Mouse (Mus musculus) heart, embryonic 13.5 days (tissue): ENCODE results near the gene Cand2. TPM values are rescaled to one million over a fixed set of nuclear protein-coding genes. Genes with fewer than 3 reads are reported as not detected.

Experiments
- ATAC-seq: fragments of 200-750 bp; cut with Nextera tagmentation; 2 replicates; pipeline ENCODE4 v1.8.0; 2017; ENCODE audit warnings: moderate TSS enrichment; ENCODE audit not compliant: insufficient number of reproducible peaks, low FRiP score, low TSS enrichment; ENCODE audit errors: extremely low read depth
- H3K27ac ChIP-seq: fragments of 300-500 bp; sonication (generic); replicated peaks from 2 replicates; pipeline ENCODE4 v1.5.1; 2015; ENCODE audit warnings: moderate library complexity, mild to moderate bottlenecking, inconsistent platforms
- H3K27me3 ChIP-seq: fragments of 300-500 bp; sonication (generic); replicated peaks from 2 replicates; pipeline ENCODE4 v1.6.1; 2015; ENCODE audit warnings: mild to moderate bottlenecking, inconsistent platforms
- H3K36me3 ChIP-seq: fragments of 300-500 bp; sonication (generic); 2 replicates; pipeline ENCODE4 v1.6.1; 2015; ENCODE audit warnings: mild to moderate bottlenecking, inconsistent platforms
- H3K4me1 ChIP-seq: fragments of 300-500 bp; sonication (generic); 2 replicates; pipeline ENCODE4 v1.6.1; 2015; ENCODE audit warnings: inconsistent platforms
- H3K4me2 ChIP-seq: fragments of 300-500 bp; sonication (generic); 2 replicates; pipeline ENCODE4 v1.6.1; 2015; ENCODE audit warnings: inconsistent platforms, mild to moderate bottlenecking, moderate library complexity
- H3K4me3 ChIP-seq: fragments of 300-500 bp; sonication (generic); 2 replicates; pipeline ENCODE4 v1.5.1; 2015; ENCODE audit warnings: moderate library complexity, mild to moderate bottlenecking, inconsistent platforms
- H3K9ac ChIP-seq: fragments of 300-500 bp; sonication (generic); 2 replicates; pipeline ENCODE4 v1.6.1; 2015; ENCODE audit warnings: inconsistent platforms, mild to moderate bottlenecking, moderate library complexity
- H3K9me3 ChIP-seq: fragments of 300-500 bp; sonication (generic); 2 replicates; pipeline ENCODE4 v1.6.1; 2016; ENCODE audit warnings: inconsistent platforms
- WGBS: fragments of 180-500 bp; shearing (Covaris S2); methylation state at CpG from one replicate; pipeline ENCODE4 v1.1.7; 2015; ENCODE audit warnings: mixed read lengths; 5-methylcytosine and 5-hydroxymethylcytosine counted together
- microRNA-seq: library from miRNA; unstranded; fragments of <30 nt; microRNA quantifications from one replicate; pipeline ENCODE4, GENCODE M21; 2016
- polyA plus RNA-seq: library from polyadenylated mRNA; unstranded; fragments of >200 nt; fragmentation: Nextera tagmentation; extraction: Ambion mirVana; gene quantifications from 2 replicates; pipeline ENCODE4 v1.2.1, GENCODE M21; 2015

The Cand2 gene
- polyA plus RNA-seq, 1 experiment from 2014 or later: 52.5 TPM

DNA sequence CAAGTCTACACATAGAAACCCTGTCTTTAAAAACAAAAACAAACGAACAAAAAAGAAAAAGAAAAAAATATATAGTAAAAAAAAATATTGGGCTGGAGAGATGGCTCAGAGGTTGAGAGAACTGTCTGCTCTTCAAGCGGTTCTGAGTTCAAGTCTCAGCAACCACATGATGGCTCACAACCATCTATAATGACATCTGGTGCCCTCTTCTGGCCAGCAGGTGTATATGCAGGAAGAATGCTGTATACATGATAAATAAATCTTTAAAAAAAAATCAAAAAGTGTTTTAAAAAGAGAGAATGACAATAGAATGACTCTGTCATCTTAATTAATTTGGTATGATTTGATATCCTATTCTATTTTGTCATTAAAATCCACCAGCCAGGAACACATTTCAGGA is 80.1 kb downstream of the Cand2 start:
- Histone ChIP-seq H3K9me3 (no peaks in the 10 kb centered on the region), H3K4me3 (no peak overlapping the region), H3K27me3 (no peaks in the 10 kb centered on the region), H3K9ac (no peak overlapping the region), H3K4me2 (no peak overlapping the region), H3K27ac (no peak overlapping the region), H3K36me3 (peaks cover 6% of the 10 kb centered on the region), H3K4me1 (peaks cover 53% of the 10 kb centered on the region)
- ATAC-seq: no peak
- 66% methylated on average over 2 of the region's 2 CpGs for WGBS

Small RNA genes lying within 50 kb of the gene (microRNA-seq; reads per million reads assigned to microRNA genes)
- 0.61 reads per million for gene Mir7660

Other genes starting within 250 kb of the Cand2 start
- gene Tsen2, start 229.9 kb upstream of the Cand2 start, polyA plus RNA-seq: 18.4 and 20.3 TPM in 2 replicates
- gene Mkrn2os, start 182.0 kb upstream of the Cand2 start, polyA plus RNA-seq: 0.08 and 0.47 TPM in 2 replicates
- 20.2 and 21.9 TPM in 2 replicates for gene Mkrn2, start 172.6 kb upstream of the Cand2 start, polyA plus RNA-seq
- gene Raf1, start 97.9 kb upstream of the Cand2 start, polyA plus RNA-seq: 85.0 and 85.7 TPM in 2 replicates
- gene Tmem40, start 12.1 kb upstream of the Cand2 start, polyA plus RNA-seq: 1.5 and 2.2 TPM in 2 replicates
- 1,371 and 1,440 TPM in 2 replicates for gene Rpl32, start 34.2 kb downstream of the Cand2 start, polyA plus RNA-seq
- gene Efcab12, start 63.9 kb downstream of the Cand2 start, polyA plus RNA-seq: 0.46 and 0.53 TPM in 2 replicates
- 8.7 and 10.4 TPM in 2 replicates for gene Mbd4, start 78.8 kb downstream of the Cand2 start, polyA plus RNA-seq
- gene Ift122, start 78.9 kb downstream of the Cand2 start, polyA plus RNA-seq: 21.2 and 21.4 TPM in 2 replicates
- gene Rho, start 157.2 kb downstream of the Cand2 start, polyA plus RNA-seq: 0.08 TPM in 1 of 2 replicates, not detected in the other
- not detected in 2 replicates for gene H1foo, start 170.4 kb downstream of the Cand2 start, polyA plus RNA-seq
- 39.6 and 43.5 TPM in 2 replicates for gene Plxnd1, start 220.5 kb downstream of the Cand2 start, polyA plus RNA-seq